Mouse (Mus musculus) ES-Bruce4 (cell line): Measurements from ENCODE around the gene Stxbp5.

Experiments used
- CTCF ChIP-seq: IDR thresholded peaks from one replicate; pipeline ENCODE4 v1.8.1; 2011; ENCODE audit warnings: low read depth, low read length
- POLR2A ChIP-seq: IDR thresholded peaks from one replicate; pipeline ENCODE4 v1.8.1; 2011; ENCODE audit warnings: low read length; ENCODE audit not compliant: insufficient read depth

- TF ChIP-seq POLR2A (no peak), CTCF (no peak)
Measured at GRCm38 (mm10) chr10:9756546-9756945, 144.3 kb downstream of the Stxbp5 start.
